Mouse (Mus musculus) liver, embryonic 12.5 days (tissue): ENCODE results near the gene Plcb3. TPM values are rescaled to one million over a fixed set of nuclear protein-coding genes. Genes with fewer than 3 reads are reported as not detected.

Experiments
- ATAC-seq: fragments of 200-750 bp; cut with Nextera tagmentation; 2 replicates; pipeline ENCODE4 v1.8.0; 2017; ENCODE audit warnings: moderate number of reproducible peaks, mild to moderate bottlenecking, moderate library complexity
- H3K27ac ChIP-seq: fragments of 300-500 bp; sonication (generic); 2 replicates; pipeline ENCODE4 v1.5.1; 2016; ENCODE audit warnings: mild to moderate bottlenecking
- H3K27me3 ChIP-seq: fragments of 300-500 bp; sonication (generic); replicated peaks from 2 replicates; pipeline ENCODE4 v1.6.1; 2016; ENCODE audit warnings: mild to moderate bottlenecking, moderate library complexity
- H3K36me3 ChIP-seq: fragments of 300-500 bp; sonication (generic); 2 replicates; pipeline ENCODE4 v1.6.1; 2016; ENCODE audit warnings: mild to moderate bottlenecking, moderate library complexity
- H3K4me1 ChIP-seq: fragments of 300-500 bp; sonication (generic); 2 replicates; pipeline ENCODE4 v1.6.1; 2016
- H3K4me2 ChIP-seq: fragments of 300-500 bp; sonication (generic); 2 replicates; pipeline ENCODE4 v1.6.1; 2016; ENCODE audit warnings: mild to moderate bottlenecking, moderate library complexity
- H3K4me3 ChIP-seq: fragments of 300-500 bp; sonication (generic); 2 replicates; pipeline ENCODE4 v1.5.1; 2016; ENCODE audit warnings: mild to moderate bottlenecking, moderate library complexity
- H3K9ac ChIP-seq: fragments of 300-500 bp; sonication (generic); 2 replicates; pipeline ENCODE4 v1.6.1; 2016; ENCODE audit warnings: mild to moderate bottlenecking, moderate library complexity
- H3K9me3 ChIP-seq: fragments of 300-500 bp; sonication (generic); replicated peaks from 2 replicates; pipeline ENCODE4 v1.6.1; 2016; ENCODE audit warnings: mild to moderate bottlenecking, moderate library complexity
- WGBS: fragments of 180-500 bp; shearing (Covaris S2); methylation state at CpG from one replicate; pipeline ENCODE4 v1.1.7; 2016; ENCODE audit not compliant: insufficient replicate concordance; 5-methylcytosine and 5-hydroxymethylcytosine counted together
- polyA plus RNA-seq: library from polyadenylated mRNA; unstranded; fragments of >200 nt; fragmentation: Nextera tagmentation; extraction: Ambion mirVana; gene quantifications from 2 replicates; pipeline ENCODE4 v1.2.1, GENCODE M21; 2016

Gene Plcb3
- 13.6 and 14.4 TPM in 2 replicates for polyA plus RNA-seq

DNA sequence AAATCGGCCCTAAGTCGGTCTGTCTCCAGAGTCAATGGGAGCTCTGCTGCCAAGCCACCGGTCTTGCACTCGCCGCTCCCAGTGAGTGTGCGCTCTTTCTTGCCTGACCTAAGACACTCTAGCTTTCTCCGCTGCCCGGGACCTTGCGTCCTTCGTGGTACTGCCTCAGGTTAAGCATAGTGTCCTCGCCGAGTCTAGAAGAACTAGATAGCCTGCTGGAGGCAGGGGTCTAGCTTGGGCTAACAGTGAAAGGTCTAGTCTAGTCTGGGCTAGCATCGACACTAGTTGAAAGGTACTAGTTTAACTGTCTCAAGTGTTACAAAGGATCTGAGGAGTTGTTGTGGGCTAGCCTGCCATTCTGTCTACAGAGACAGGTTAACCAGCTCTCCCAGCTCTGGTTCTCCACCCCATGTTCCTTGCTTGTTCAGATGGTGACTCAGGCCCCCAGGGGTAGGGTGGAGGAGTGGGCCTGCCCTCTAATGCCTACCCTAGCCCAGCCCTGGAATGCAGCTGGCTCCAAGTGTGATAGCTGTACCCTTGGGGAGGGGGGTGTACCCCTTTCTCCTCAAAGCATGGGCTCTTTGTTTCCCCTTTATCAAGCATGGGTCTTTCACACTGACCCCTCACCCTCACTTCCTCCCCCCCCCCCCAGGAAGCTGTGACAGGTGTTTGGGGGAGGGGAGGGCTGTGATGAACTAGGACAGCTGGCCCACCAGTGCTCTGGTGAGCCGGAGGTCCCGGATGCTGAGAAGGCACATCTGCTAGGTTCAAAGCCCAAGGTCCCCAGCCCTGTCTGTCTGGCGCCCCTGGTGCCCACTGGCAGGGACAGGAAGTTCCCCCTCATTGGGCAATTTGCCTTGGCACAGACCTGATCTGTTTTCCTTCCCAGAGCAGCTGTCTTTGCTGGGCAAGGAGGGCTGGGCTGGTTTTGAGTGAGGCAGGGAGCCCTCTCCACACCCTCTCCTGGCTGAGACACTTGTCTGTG, at the start of gene Plcb3:
Gene Plcb3 (minus strand): TSS at position 934 of the 985 bp plus-strand sequence.
- H3K27ac ChIP-seq: peak within 1 kb of the TSS; percentile 94
- H3K36me3 ChIP-seq: peaks cover 28% of the 10 kb centered on the region
- 1% methylated on average over 16 of the region's 16 CpGs for WGBS
- no peaks in the 10 kb centered on the region for H3K9me3 ChIP-seq
- ATAC-seq: no peak
- peak within 1 kb of the TSS; percentile 91 for H3K4me2 ChIP-seq
- H3K4me3 ChIP-seq: peak within 1 kb of the TSS; percentile 75
- H3K4me1 ChIP-seq: peaks cover 82% of the 10 kb centered on the region
- H3K27me3 ChIP-seq: no peaks in the 10 kb centered on the region
- H3K9ac ChIP-seq: peak within 1 kb of the TSS; percentile 82

DNA sequence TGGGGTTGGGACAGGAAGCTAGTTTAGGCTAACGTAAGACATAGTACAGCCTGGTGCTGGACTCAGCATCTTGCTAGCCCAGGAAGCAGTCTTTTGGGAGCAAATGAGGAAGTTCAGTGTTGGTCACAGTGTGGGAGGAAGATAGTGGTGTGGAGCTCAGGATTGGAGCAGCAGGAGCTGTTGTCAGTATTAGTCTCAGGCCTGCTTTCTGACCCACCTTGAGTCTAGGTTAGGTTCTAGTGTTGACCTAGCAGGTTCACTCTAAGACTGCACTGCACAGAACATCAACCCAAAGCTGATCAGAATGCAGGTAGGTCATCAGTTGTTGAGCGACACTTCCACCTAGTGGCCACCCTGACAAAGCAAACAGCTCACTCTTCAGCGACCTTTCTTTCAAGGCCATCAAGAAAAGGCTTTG, 44.0 kb upstream of the Plcb3 start:
- Histone ChIP-seq H3K9ac (peak overlapping the region; percentile 79), H3K4me1 (peaks cover 43% of the 10 kb centered on the region), H3K36me3 (peaks cover 88% of the 10 kb centered on the region), H3K27ac (peak overlapping the region; percentile 96), H3K4me2 (peak overlapping the region; percentile 81), H3K27me3 (no peaks in the 10 kb centered on the region), H3K4me3 (peak overlapping the region; percentile 66; the same call in 1 of the 2 replicates), H3K9me3 (no peaks in the 10 kb centered on the region)
- no peak for ATAC-seq
- WGBS: 21% methylated on average over 3 of the region's 3 CpGs

GRCm38 (mm10) chr19:7019191-7019590, 42.9 kb upstream of the Plcb3 start, which contains the start of gene Fermt3:
Gene Fermt3 (minus strand): TSS chr19:7019469.
- peak; percentile 79 for ATAC-seq
- peaks cover 85% of the 10 kb centered on the region for H3K36me3 ChIP-seq
- no peaks in the 10 kb centered on the region for H3K9me3 ChIP-seq
- peak within 1 kb of the TSS; percentile 96 for H3K27ac ChIP-seq
- 13% methylated on average over 5 of the region's 5 CpGs for WGBS
- H3K9ac ChIP-seq: peak within 1 kb of the TSS; percentile 79
- H3K27me3 ChIP-seq: no peaks in the 10 kb centered on the region
- H3K4me3 ChIP-seq: peak within 1 kb of the TSS; percentile 66
- H3K4me1 ChIP-seq: peaks cover 43% of the 10 kb centered on the region
- H3K4me2 ChIP-seq: peak within 1 kb of the TSS; percentile 81

GRCm38 (mm10) chr19:7018546-7018945, 42.3 kb upstream of the Plcb3 start:
- Histone ChIP-seq H3K4me1 (peaks cover 43% of the 10 kb centered on the region), H3K27ac (peak overlapping the region; percentile 96), H3K27me3 (no peaks in the 10 kb centered on the region), H3K9me3 (no peaks in the 10 kb centered on the region), H3K4me3 (peak overlapping the region; percentile 66), H3K4me2 (peak overlapping the region; percentile 81), H3K36me3 (peaks cover 85% of the 10 kb centered on the region), H3K9ac (peak overlapping the region; percentile 79)
- ATAC-seq: no peak
- 14% methylated on average over 11 of the region's 11 CpGs for WGBS

DNA sequence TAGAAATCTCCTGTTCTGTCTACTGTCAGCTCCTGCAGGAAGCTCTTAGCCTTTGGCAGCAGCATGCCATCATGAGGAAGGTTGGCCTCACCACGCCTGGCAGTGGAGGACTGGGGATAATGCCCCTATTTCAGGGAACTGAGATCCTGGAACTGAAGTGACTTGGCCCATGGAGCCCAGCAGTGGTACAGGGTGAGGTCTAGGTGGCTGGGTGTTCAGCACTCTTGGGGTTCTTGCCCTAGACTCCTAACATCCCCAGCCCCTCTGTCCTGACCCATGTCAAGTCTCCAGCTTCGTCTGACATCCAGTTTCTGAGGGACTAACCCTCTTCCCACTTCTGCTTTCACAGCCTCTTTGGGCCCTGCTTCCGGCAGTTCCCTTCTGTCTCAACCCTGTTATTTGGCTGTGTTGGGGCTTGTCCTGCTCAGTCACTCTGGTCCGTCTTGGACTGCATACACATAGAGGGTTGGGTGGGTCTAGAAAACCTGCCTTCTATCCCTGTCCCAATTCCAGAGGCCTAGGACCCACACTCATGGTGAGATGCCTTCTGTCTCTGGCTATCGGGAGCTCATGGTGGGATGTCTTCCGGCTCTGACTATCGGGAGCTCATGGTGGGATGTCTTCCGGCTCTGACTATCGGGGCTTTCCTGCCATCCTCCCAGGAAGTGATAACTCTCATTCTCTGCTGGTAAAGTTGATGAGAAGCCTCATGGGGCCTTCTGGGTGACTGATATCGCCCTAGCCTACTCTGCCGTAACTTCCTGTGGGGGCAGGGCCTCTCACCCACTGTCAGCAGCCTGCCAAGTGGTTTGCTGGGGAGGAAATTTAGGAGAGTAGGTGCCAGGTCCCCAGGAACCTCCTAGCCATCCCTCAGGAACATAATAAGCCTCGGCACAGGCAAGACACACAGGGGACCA, 41.5 kb upstream of the Plcb3 start:
- peak overlapping the region; percentile 79 for H3K9ac ChIP-seq
- H3K36me3 ChIP-seq: peaks cover 85% of the 10 kb centered on the region
- 14% methylated on average over 12 of the region's 12 CpGs for WGBS
- peak overlapping the region; percentile 81 for H3K4me2 ChIP-seq
- no peaks in the 10 kb centered on the region for H3K27me3 ChIP-seq
- peaks cover 43% of the 10 kb centered on the region for H3K4me1 ChIP-seq
- no peaks in the 10 kb centered on the region for H3K9me3 ChIP-seq
- peak overlapping the region; percentile 66 for H3K4me3 ChIP-seq
- peak overlapping the region; percentile 96 for H3K27ac ChIP-seq
- ATAC-seq: peak; percentile 89

DNA sequence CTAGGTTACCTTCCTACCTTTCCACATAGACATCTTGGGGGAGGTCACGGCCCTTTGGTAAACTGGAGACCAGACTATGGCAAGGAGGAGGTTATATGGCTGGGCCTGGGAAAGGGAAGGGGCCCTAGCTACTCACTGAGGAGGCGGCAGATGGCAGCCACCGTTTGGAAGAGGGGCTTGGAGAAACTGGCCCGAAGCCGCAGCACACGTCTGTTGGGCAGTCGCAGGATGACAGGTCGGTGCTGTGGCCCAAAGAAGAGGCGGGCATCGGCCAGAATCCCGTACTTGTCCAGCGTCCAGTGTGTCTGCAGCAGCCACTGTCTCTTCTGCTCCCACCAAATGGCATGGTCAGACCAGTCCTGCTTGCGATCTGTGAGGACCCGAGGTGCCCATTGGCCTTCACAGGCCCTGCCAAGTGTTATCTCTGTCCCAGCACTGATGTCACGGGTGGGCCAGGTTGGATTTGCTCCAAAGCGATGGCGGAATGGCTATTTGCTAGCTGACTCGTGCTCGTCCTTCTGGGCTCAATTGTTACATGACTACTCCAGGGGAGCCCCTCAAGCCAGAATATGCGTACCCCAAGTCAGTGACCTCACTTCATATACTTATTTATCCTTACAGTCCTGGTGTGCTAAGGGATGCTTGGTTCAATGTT, 38.3 kb upstream of the Plcb3 start:
- WGBS: 83% methylated on average over 20 of the region's 20 CpGs
- no peak overlapping the region for H3K4me2 ChIP-seq
- no peak for ATAC-seq

DNA sequence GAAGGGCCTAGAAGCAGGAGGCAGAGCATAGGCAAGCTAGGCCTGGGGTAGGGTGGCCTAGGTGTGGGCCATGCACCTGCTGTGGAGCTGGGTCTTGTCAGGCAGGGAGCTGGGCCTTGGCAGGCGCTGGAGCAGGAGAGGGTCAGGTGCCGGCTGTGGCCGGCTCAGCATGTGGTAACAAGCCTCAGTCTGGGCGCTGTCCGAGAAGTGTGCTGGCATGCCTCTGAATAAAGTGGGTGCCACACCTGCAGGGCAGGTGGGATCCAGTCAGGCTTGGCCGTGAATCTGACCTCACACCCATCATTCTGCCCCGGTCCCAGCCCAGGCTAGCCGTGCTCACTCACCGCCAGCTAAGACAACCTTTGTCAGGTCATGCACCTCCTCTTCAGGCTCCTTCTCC, 37.7 kb upstream of the Plcb3 start:
- Histone ChIP-seq H3K4me2 (no peak overlapping the region), H3K4me1 (peaks cover 29% of the 10 kb centered on the region), H3K9me3 (no peaks in the 10 kb centered on the region), H3K27ac (no peak overlapping the region), H3K36me3 (peaks cover 79% of the 10 kb centered on the region), H3K9ac (no peak overlapping the region), H3K4me3 (no peak overlapping the region), H3K27me3 (no peaks in the 10 kb centered on the region)
- 91% methylated on average over 9 of the region's 9 CpGs for WGBS
- ATAC-seq: no peak

More for the DNA sequence above, 38.3 kb upstream of the Plcb3 start:
- Histone ChIP-seq H3K36me3 (peaks cover 79% of the 10 kb centered on the region), H3K4me1 (peaks cover 33% of the 10 kb centered on the region), H3K27ac (no peak overlapping the region), H3K9ac (no peak overlapping the region), H3K4me3 (no peak overlapping the region), H3K9me3 (no peaks in the 10 kb centered on the region), H3K27me3 (no peaks in the 10 kb centered on the region)

- ATAC-seq: no peak
- Histone ChIP-seq H3K9me3 (no peaks in the 10 kb centered on the region), H3K9ac (no peak overlapping the region; the same call in 1 of the 2 replicates), H3K4me1 (peaks cover 18% of the 10 kb centered on the region), H3K27ac (no peak overlapping the region), H3K27me3 (no peaks in the 10 kb centered on the region), H3K4me2 (no peak overlapping the region), H3K36me3 (peaks cover 81% of the 10 kb centered on the region), H3K4me3 (no peak overlapping the region)
- 83% methylated on average over 4 of the region's 4 CpGs for WGBS
Observed at GRCm38 (mm10) chr19:7012426-7012825, 36.2 kb upstream of the Plcb3 start.

DNA sequence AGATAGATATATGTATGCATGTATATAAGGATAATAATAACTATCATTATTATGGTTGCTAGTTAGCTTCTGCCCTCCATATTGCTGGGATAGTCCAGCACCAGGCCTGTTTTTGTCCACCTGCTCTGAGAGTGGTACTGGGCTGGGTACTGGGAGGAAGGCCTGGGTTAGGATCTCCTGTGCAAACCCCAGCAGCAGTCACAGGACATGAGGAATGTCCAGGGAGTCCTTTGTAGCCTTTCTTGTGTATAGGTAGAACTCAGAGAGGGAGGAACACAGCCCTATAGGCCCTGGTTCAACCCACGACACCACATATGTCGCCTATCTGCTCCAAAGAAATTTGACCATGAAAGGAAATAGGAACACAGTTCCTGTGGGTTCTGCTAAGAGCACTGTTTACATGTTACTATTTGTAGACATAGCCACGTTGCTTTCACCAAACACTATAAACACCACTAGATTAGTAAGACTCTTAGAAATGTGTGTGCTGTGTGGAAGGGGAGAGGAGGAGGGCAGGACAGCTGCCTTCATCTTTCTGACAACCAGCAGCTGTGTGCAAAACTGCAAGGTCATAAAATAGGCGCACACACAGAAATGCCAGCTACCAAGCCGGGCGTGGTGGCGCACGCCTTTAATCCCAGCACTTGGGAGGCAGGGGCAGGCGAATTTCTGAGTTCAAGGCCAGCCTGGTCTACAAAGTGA, 30.8 kb upstream of the Plcb3 start:
- Histone ChIP-seq H3K9ac (no peak overlapping the region), H3K9me3 (no peaks in the 10 kb centered on the region), H3K4me3 (no peak overlapping the region), H3K4me2 (no peak overlapping the region), H3K27me3 (no peaks in the 10 kb centered on the region), H3K36me3 (peaks cover 82% of the 10 kb centered on the region), H3K4me1 (0 out of 2 replicates have a peak, but pooled peaks cover 7% of the 10 kb centered on the region), H3K27ac (peak overlapping the region; percentile 22; the same call in 1 of the 2 replicates)
- no peak for ATAC-seq
- WGBS: 84% methylated on average over 9 of the region's 9 CpGs

GRCm38 (mm10) chr19:6999360-7000063, 23.2 kb upstream of the Plcb3 start:
- no peak overlapping the region for H3K9ac ChIP-seq
- no peaks in the 10 kb centered on the region for H3K9me3 ChIP-seq
- no peak overlapping the region for H3K4me3 ChIP-seq
- H3K4me2 ChIP-seq: no peak overlapping the region
- H3K4me1 ChIP-seq: peaks cover 37% of the 10 kb centered on the region
- H3K27me3 ChIP-seq: no peaks in the 10 kb centered on the region
- H3K27ac ChIP-seq: no peak overlapping the region
- 84% methylated on average over 19 of the region's 19 CpGs for WGBS
- peaks cover 69% of the 10 kb centered on the region for H3K36me3 ChIP-seq
- ATAC-seq: no peak
